Mouse (Mus musculus) liver, postnatal 0 days (tissue): ENCODE results near the gene Samd14. TPM values are rescaled to one million over a fixed set of nuclear protein-coding genes. Genes with fewer than 3 reads are reported as not detected.

Source experiments
- ATAC-seq: fragments of 200-750 bp; cut with Nextera tagmentation; 2 replicates; pipeline ENCODE4 v1.8.0; 2017; ENCODE audit warnings: mild to moderate bottlenecking, moderate library complexity
- DNase-seq: peaks from one replicate; pipeline ENCODE4 v3.0.0-alpha.2; 2016
- H3K27ac ChIP-seq: fragments of 300-500 bp; sonication (generic); 2 replicates; pipeline ENCODE4 v1.5.1; 2014; ENCODE audit warnings: antibody characterized with exemption, moderate library complexity, mild to moderate bottlenecking, low read depth
- H3K27me3 ChIP-seq: fragments of 300-500 bp; sonication (generic); 2 replicates; pipeline ENCODE4 v1.6.1; 2014; ENCODE audit warnings: low read length, control low read depth, mixed read lengths; ENCODE audit not compliant: insufficient read depth
- H3K36me3 ChIP-seq: fragments of 300-500 bp; sonication (generic); replicated peaks from 2 replicates; pipeline ENCODE4 v1.6.1; 2014; ENCODE audit warnings: mild to moderate bottlenecking, control low read depth, low read length, moderate library complexity, mixed read lengths; ENCODE audit not compliant: insufficient read depth
- H3K4me1 ChIP-seq: fragments of 300-500 bp; sonication (generic); 2 replicates; pipeline ENCODE4 v1.6.1; 2014; ENCODE audit warnings: antibody characterized with exemption, mild to moderate bottlenecking, control low read depth; ENCODE audit not compliant: insufficient read depth
- H3K4me2 ChIP-seq: fragments of 300-500 bp; sonication (generic); 2 replicates; pipeline ENCODE4 v1.6.1; 2014; ENCODE audit warnings: low read depth, mild to moderate bottlenecking, low read length, moderate library complexity, mixed read lengths
- H3K4me3 ChIP-seq: fragments of 300-500 bp; sonication (generic); 2 replicates; pipeline ENCODE4 v1.5.1; 2014; ENCODE audit warnings: low read depth, low read length
- H3K9ac ChIP-seq: fragments of 300-500 bp; sonication (generic); replicated peaks from 2 replicates; pipeline ENCODE4 v1.6.1; 2014; ENCODE audit warnings: mild to moderate bottlenecking, moderate library complexity
- H3K9me3 ChIP-seq: fragments of 300-500 bp; sonication (generic); 2 replicates; pipeline ENCODE4 v1.6.1; 2016; ENCODE audit warnings: mild to moderate bottlenecking, control low read depth, low read length, mixed read lengths
- CTCF ChIP-seq: sonication (generic); IDR thresholded peaks from 2 replicates; pipeline ENCODE4 v1.5.1; 2016; ENCODE audit warnings: antibody characterized with exemption, low read depth
- EP300 ChIP-seq: IDR thresholded peaks from 2 replicates; pipeline ENCODE4 v1.6.1; 2016; ENCODE audit warnings: antibody characterized with exemption, low read depth, mild to moderate bottlenecking
- WGBS: fragments of 180-500 bp; shearing (Covaris S2); extraction: QIAGEN DNeasy Blood & Tissue Kit; methylation state at CpG from one replicate; pipeline ENCODE4 v1.1.7; 2014; ENCODE audit not compliant: insufficient replicate concordance; 5-methylcytosine and 5-hydroxymethylcytosine counted together
- polyA plus RNA-seq: library from polyadenylated mRNA; unstranded; fragments of >200 nt; fragmentation: Nextera tagmentation; extraction: Ambion mirVana; gene quantifications from 2 replicates; pipeline ENCODE4 v1.2.1, GENCODE M21; 2015

Gene Samd14
- polyA plus RNA-seq, 1 experiment from 2014 or later, result 16.1 TPM

GRCm38 (mm10) chr11:94987851-94988250 is 21.8 kb upstream of the Samd14 start:
- WGBS, result 63% methylated on average over 8 of the region's 8 CpGs
- Histone ChIP-seq H3K27ac (peak overlapping the region; percentile 49; the same call in 1 of the 2 replicates), H3K9ac (0 out of 2 replicates have a peak overlapping the region, but pooled peaks have one; percentile 30), H3K4me2 (peak overlapping the region; percentile 20), H3K4me3 (no peak overlapping the region), H3K36me3 (no peaks in the 10 kb centered on the region), H3K27me3 (no peaks in the 10 kb centered on the region), H3K9me3 (no peaks in the 10 kb centered on the region), H3K4me1 (peaks cover 53% of the 10 kb centered on the region)
- DNase-seq (peak; percentile 41), ATAC-seq (no peak)
- TF ChIP-seq CTCF (no peak), EP300 (no peak)

- DNase-seq, result no peak
- no peaks in the 10 kb centered on the region for H3K9me3 ChIP-seq
- peak overlapping the region; percentile 89 for H3K4me3 ChIP-seq
- peaks cover 62% of the 10 kb centered on the region for H3K4me1 ChIP-seq
- no peaks in the 10 kb centered on the region for H3K27me3 ChIP-seq
- WGBS, result 31% methylated on average over 10 of the region's 10 CpGs
- peak overlapping the region; percentile 93 for H3K9ac ChIP-seq
- H3K36me3 ChIP-seq, result no peaks in the 10 kb centered on the region
- peak overlapping the region; percentile 83 for H3K27ac ChIP-seq
- H3K4me2 ChIP-seq, result peak overlapping the region; percentile 88
- TF ChIP-seq CTCF (no peak), EP300 (no peak)
- no peak for ATAC-seq
These were observed 20.7 kb upstream of the Samd14 start for GRCm38 (mm10) chr11:94988780-94989561.

- peak overlapping the region; percentile 89 for H3K4me3 ChIP-seq
- no peaks in the 10 kb centered on the region for H3K9me3 ChIP-seq
- ATAC-seq (peak; percentile 54), DNase-seq (peak; percentile 84)
- H3K36me3 ChIP-seq, result no peaks in the 10 kb centered on the region
- H3K9ac ChIP-seq, result peak overlapping the region; percentile 93
- peaks cover 63% of the 10 kb centered on the region for H3K4me1 ChIP-seq
- TF ChIP-seq CTCF (peak; percentile 21; the same call in 1 of the 2 replicates), EP300 (no peak)
- peak overlapping the region; percentile 88 for H3K4me2 ChIP-seq
- H3K27ac ChIP-seq, result peak overlapping the region; percentile 83
- H3K27me3 ChIP-seq, result no peaks in the 10 kb centered on the region
- 2% methylated on average over 12 of the region's 12 CpGs for WGBS
These were observed 20.1 kb upstream of the Samd14 start for GRCm38 (mm10) chr11:94989562-94990017.

GRCm38 (mm10) chr11:94990102-94990748 is 19.5 kb upstream of the Samd14 start:
- no peak for DNase-seq
- peak overlapping the region; percentile 83 for H3K27ac ChIP-seq
- TF ChIP-seq CTCF (no peak), EP300 (no peak)
- peak overlapping the region; percentile 89 for H3K4me3 ChIP-seq
- H3K27me3 ChIP-seq, result no peaks in the 10 kb centered on the region
- H3K4me1 ChIP-seq, result peaks cover 64% of the 10 kb centered on the region
- H3K4me2 ChIP-seq, result peak overlapping the region; percentile 88
- ATAC-seq, result no peak; the same call in 1 of the 2 replicates
- 30% methylated on average over 6 of the region's 6 CpGs for WGBS
- H3K36me3 ChIP-seq, result no peaks in the 10 kb centered on the region
- no peaks in the 10 kb centered on the region for H3K9me3 ChIP-seq
- H3K9ac ChIP-seq, result peak overlapping the region; percentile 93

- Histone ChIP-seq H3K4me3 (peak within 1 kb of the TSS; percentile 89), H3K27ac (peak within 1 kb of the TSS; percentile 83), H3K36me3 (0 out of 2 replicates have a peak, but pooled peaks cover 4% of the 10 kb centered on the region), H3K27me3 (no peaks in the 10 kb centered on the region), H3K9me3 (no peaks in the 10 kb centered on the region), H3K9ac (peak within 1 kb of the TSS; percentile 93), H3K4me1 (peaks cover 72% of the 10 kb centered on the region), H3K4me2 (peak within 1 kb of the TSS; percentile 88)
- WGBS, result under 1% methylated on average over 61 of the region's 69 CpGs
- DNase-seq (peak; percentile 94), ATAC-seq (peak; percentile 83)
- no peak for TF ChIP-seq EP300
- peak; percentile 76 for TF ChIP-seq CTCF
These were observed 18.7 kb upstream of the Samd14 start, which contains the start of gene Ppp1r9b for GRCm38 (mm10) chr11:94990749-94991577. Ppp1r9b (plus strand) TSS chr11:94991035.
